Mouse (Mus musculus) midbrain, postnatal 0 days (tissue): ENCODE data around the gene Asna1. TPM values are rescaled to one million over a fixed set of nuclear protein-coding genes. Genes with fewer than 3 reads are reported as not detected.
A peak's percentile ranks its signal among the peaks of the same experiment; 100 is the strongest.

Source experiments
- ATAC-seq: fragments of 200-750 bp; cut with Nextera tagmentation; 2 replicates; pipeline ENCODE4 v1.8.0; 2017; ENCODE audit warnings: moderate number of reproducible peaks, mild to moderate bottlenecking, moderate TSS enrichment, moderate library complexity; ENCODE audit not compliant: low FRiP score
- DNase-seq: peaks from one replicate; pipeline ENCODE4 v3.0.0-alpha.2; 2015; ENCODE audit warnings: low spot score
- H3K27ac ChIP-seq: fragments of 300-500 bp; sonication (generic); 2 replicates; pipeline ENCODE4 v1.5.1; 2014; ENCODE audit warnings: low read depth, mild to moderate bottlenecking, low read length, mixed read lengths
- H3K27me3 ChIP-seq: fragments of 300-500 bp; sonication (generic); 2 replicates; pipeline ENCODE4 v1.6.1; 2014; ENCODE audit warnings: low read length, control low read depth, mixed read lengths; ENCODE audit not compliant: insufficient read depth
- H3K36me3 ChIP-seq: fragments of 300-500 bp; sonication (generic); 2 replicates; pipeline ENCODE4 v1.6.1; 2014; ENCODE audit warnings: low read length, control low read depth, mixed read lengths; ENCODE audit not compliant: insufficient read depth
- H3K4me1 ChIP-seq: fragments of 300-500 bp; sonication (generic); 2 replicates; pipeline ENCODE4 v1.6.1; 2014; ENCODE audit warnings: mild to moderate bottlenecking, control low read depth, antibody characterized with exemption, low read length, mixed read lengths; ENCODE audit not compliant: insufficient read depth
- H3K4me2 ChIP-seq: fragments of 300-500 bp; sonication (generic); 2 replicates; pipeline ENCODE4 v1.6.1; 2014; ENCODE audit warnings: low read depth, mild to moderate bottlenecking, low read length, mixed read lengths; ENCODE audit not compliant: poor library complexity, severe bottlenecking
- H3K4me3 ChIP-seq: fragments of 300-500 bp; sonication (generic); 2 replicates; pipeline ENCODE4 v1.5.1; 2014; ENCODE audit warnings: low read depth, mild to moderate bottlenecking, low read length, moderate library complexity
- H3K9ac ChIP-seq: fragments of 300-500 bp; sonication (generic); replicated peaks from 2 replicates; pipeline ENCODE4 v1.6.1; 2014; ENCODE audit warnings: mild to moderate bottlenecking, low read length, moderate library complexity, mixed read lengths; ENCODE audit not compliant: poor library complexity, severe bottlenecking
- H3K9me3 ChIP-seq: fragments of 300-500 bp; sonication (generic); 2 replicates; pipeline ENCODE4 v1.6.1; 2016; ENCODE audit warnings: low read length, control low read depth
- CTCF ChIP-seq: IDR thresholded peaks from 2 replicates; pipeline ENCODE4 v1.5.1; 2016; ENCODE audit warnings: antibody characterized with exemption, mild to moderate bottlenecking
- WGBS: fragments of 180-500 bp; shearing (Covaris S2); extraction: QIAGEN DNeasy Blood & Tissue Kit; methylation state at CpG from one replicate; pipeline ENCODE4 v1.1.7; 2014; 5-methylcytosine and 5-hydroxymethylcytosine counted together
- polyA plus RNA-seq: library from polyadenylated mRNA; unstranded; fragments of >200 nt; fragmentation: Nextera tagmentation; extraction: Ambion mirVana; gene quantifications from 2 replicates; pipeline ENCODE4 v1.2.1, GENCODE M21; 2015
- total RNA-seq: library from RNA; depleted of rRNA; stranded (reverse); fragments of >200 nt; gene quantifications from 2 replicates; pipeline ENCODE4 v1.2.3, GENCODE M21; 2014

Asna1 gene
- total and polyA plus RNA-seq, 2 experiments from 2014 or later = 137 to 172 TPM

- H3K4me1 ChIP-seq = peaks cover 25% of the 10 kb centered on the region
- H3K4me3 ChIP-seq = peak overlapping the region; percentile 56
- peak overlapping the region; percentile 100 for H3K4me2 ChIP-seq
- H3K9ac ChIP-seq = 0 out of 2 replicates have a peak overlapping the region, but pooled peaks have one; percentile 54
- peaks cover 16% of the 10 kb centered on the region for H3K36me3 ChIP-seq
- TF ChIP-seq CTCF = peak; percentile 35; the same call in 1 of the 2 replicates
- H3K9me3 ChIP-seq = no peaks in the 10 kb centered on the region
- ATAC-seq (peak; percentile 72), DNase-seq (peak; percentile 91)
- 2% methylated on average over 60 of the region's 61 CpGs for WGBS
- H3K27me3 ChIP-seq = no peaks in the 10 kb centered on the region
- 0 out of 2 replicates have a peak overlapping the region, but pooled peaks have one; percentile 18 for H3K27ac ChIP-seq
Observed at GRCm38 (mm10) chr8:84976031-84976762, 48.9 kb downstream of the Asna1 start.

- TF ChIP-seq CTCF = peak; percentile 87
- Histone ChIP-seq H3K4me2 (no peak overlapping the region), H3K9me3 (no peaks in the 10 kb centered on the region), H3K36me3 (peaks cover 20% of the 10 kb centered on the region), H3K4me1 (peaks cover 29% of the 10 kb centered on the region), H3K9ac (no peak overlapping the region), H3K4me3 (no peak overlapping the region), H3K27ac (0 out of 2 replicates have a peak overlapping the region, but pooled peaks have one; percentile 18), H3K27me3 (no peaks in the 10 kb centered on the region)
- 33% methylated on average over 7 of the region's 7 CpGs for WGBS
- DNase-seq (peak; percentile 55), ATAC-seq (no peak)
Observed at GRCm38 (mm10) chr8:84975434-84975833, 49.6 kb downstream of the Asna1 start.

GRCm38 (mm10) chr8:84974543-84975142 lies 50.4 kb downstream of the Asna1 start:
- no peak overlapping the region for H3K4me2 ChIP-seq
- H3K27me3 ChIP-seq = no peaks in the 10 kb centered on the region
- peaks cover 26% of the 10 kb centered on the region for H3K4me1 ChIP-seq
- WGBS = 80% methylated on average over 8 of the region's 8 CpGs
- DNase-seq (no peak), ATAC-seq (no peak)
- no peaks in the 10 kb centered on the region for H3K9me3 ChIP-seq
- no peak for TF ChIP-seq CTCF
- H3K9ac ChIP-seq = no peak overlapping the region
- H3K4me3 ChIP-seq = no peak overlapping the region
- H3K27ac ChIP-seq = no peak overlapping the region
- H3K36me3 ChIP-seq = peaks cover 20% of the 10 kb centered on the region

GRCm38 (mm10) chr8:84973803-84974542 lies 51.1 kb downstream of the Asna1 start:
- H3K4me3 ChIP-seq = no peak overlapping the region
- no peak overlapping the region for H3K4me2 ChIP-seq
- WGBS = 56% methylated on average over 4 of the region's 4 CpGs
- no peaks in the 10 kb centered on the region for H3K27me3 ChIP-seq
- peaks cover 20% of the 10 kb centered on the region for H3K4me1 ChIP-seq
- no peak overlapping the region for H3K27ac ChIP-seq
- H3K9me3 ChIP-seq = no peaks in the 10 kb centered on the region
- no peak overlapping the region for H3K9ac ChIP-seq
- TF ChIP-seq CTCF = peak; percentile 92
- ATAC-seq (no peak), DNase-seq (peak; percentile 82)
- H3K36me3 ChIP-seq = peaks cover 20% of the 10 kb centered on the region

- no peaks in the 10 kb centered on the region for H3K27me3 ChIP-seq
- 79% methylated on average over 1 of the region's 1 CpGs for WGBS
- no peak overlapping the region for H3K4me2 ChIP-seq
- no peaks in the 10 kb centered on the region for H3K9me3 ChIP-seq
- H3K27ac ChIP-seq = no peak overlapping the region
- no peak overlapping the region for H3K4me3 ChIP-seq
- peaks cover 20% of the 10 kb centered on the region for H3K36me3 ChIP-seq
- DNase-seq (no peak), ATAC-seq (no peak)
- H3K4me1 ChIP-seq = peaks cover 16% of the 10 kb centered on the region; the same call in 1 of the 2 replicates
- H3K9ac ChIP-seq = no peak overlapping the region
- TF ChIP-seq CTCF = no peak
Observed at GRCm38 (mm10) chr8:84973079-84973478, 52.0 kb downstream of the Asna1 start.
